Mouse (Mus musculus): ENCODE measurements at regions not wholly inside any gene's neighbourhood (a gene's known extent, or its start where the extent isn't known, plus 50 kb on each side); places are given as distances from the start of the nearest gene placed in this dataset.

GRCm38 (mm10) chr2:56321692-56322091, 802.1 kb downstream of the Nr4a2 start:
- no peak for ATAC-seq (ENCODE audit: insufficient number of reproducible peaks, insufficient read depth, low FRiP score, low TSS enrichment, low read depth)
- H3K4me2 ChIP-seq: peak overlapping the region; percentile 19; the same call in 1 of the 2 replicates
- WGBS: 17% methylated on average over 7 of the region's 7 CpGs

GRCm38 (mm10) chr2:56322508-56322907, 801.3 kb downstream of the Nr4a2 start:
- H3K4me2 ChIP-seq: no peak overlapping the region

More at GRCm38 (mm10) chr2:56321692-56322091, 802.1 kb downstream of the Nr4a2 start:
- Histone ChIP-seq H3K9me3 (no peaks in the 10 kb centered on the region), H3K4me3 (replicated peaks) (no peak overlapping the region), H3K9ac (replicated peaks) (no peak overlapping the region), H3K4me1 (replicated peaks) (no peaks in the 10 kb centered on the region), H3K36me3 (no peaks in the 10 kb centered on the region), H3K27me3 (no peaks in the 10 kb centered on the region), H3K27ac (no peak overlapping the region)

GRCm38 (mm10) chr2:56335974-56336373, 787.8 kb downstream of the Nr4a2 start:
- no peak overlapping the region for H3K27ac ChIP-seq
- WGBS: 71% methylated on average over 7 of the region's 7 CpGs
- H3K4me1 ChIP-seq (replicated peaks): no peaks in the 10 kb centered on the region
- H3K9me3 ChIP-seq: no peaks in the 10 kb centered on the region
- H3K4me3 ChIP-seq (replicated peaks): no peak overlapping the region
- ATAC-seq (ENCODE audit: insufficient number of reproducible peaks, insufficient read depth, low FRiP score, low TSS enrichment, low read depth): no peak
- no peak overlapping the region for H3K9ac ChIP-seq (replicated peaks)
- no peak overlapping the region for H3K4me2 ChIP-seq
- H3K36me3 ChIP-seq: no peaks in the 10 kb centered on the region
- no peaks in the 10 kb centered on the region for H3K27me3 ChIP-seq

More at GRCm38 (mm10) chr2:56322508-56322907, 801.3 kb downstream of the Nr4a2 start:
- Histone ChIP-seq H3K9ac (replicated peaks) (no peak overlapping the region), H3K36me3 (no peaks in the 10 kb centered on the region), H3K27ac (no peak overlapping the region), H3K4me1 (replicated peaks) (no peaks in the 10 kb centered on the region), H3K9me3 (no peaks in the 10 kb centered on the region), H3K27me3 (no peaks in the 10 kb centered on the region), H3K4me3 (replicated peaks) (no peak overlapping the region)
- no peak for ATAC-seq (ENCODE audit: insufficient number of reproducible peaks, insufficient read depth, low FRiP score, low TSS enrichment, low read depth)
- 80% methylated on average over 5 of the region's 5 CpGs for whole genome bisulfite sequencing

GRCm38 (mm10) chr2:56364065-56364464, 759.7 kb downstream of the Nr4a2 start:
- H3K9ac ChIP-seq (replicated peaks): no peak overlapping the region
- 46% methylated on average over 3 of the region's 3 CpGs for WGBS
- no peaks in the 10 kb centered on the region for H3K4me1 ChIP-seq (replicated peaks)
- H3K36me3 ChIP-seq: no peaks in the 10 kb centered on the region
- no peak overlapping the region for H3K27ac ChIP-seq
- no peaks in the 10 kb centered on the region for H3K27me3 ChIP-seq
- no peaks in the 10 kb centered on the region for H3K9me3 ChIP-seq
- H3K4me3 ChIP-seq (replicated peaks): no peak overlapping the region
- ATAC-seq (ENCODE audit: insufficient number of reproducible peaks, insufficient read depth, low FRiP score, low TSS enrichment, low read depth): no peak
- no peak overlapping the region for H3K4me2 ChIP-seq
